Mouse (Mus musculus) adrenal gland, postnatal 0 days (tissue): ENCODE results near the gene 2210408I21Rik. TPM values are rescaled to one million over a fixed set of nuclear protein-coding genes. Genes with fewer than 3 reads are reported as not detected.

Experiments
- polyA plus RNA-seq: library from polyadenylated mRNA; unstranded; fragments of >200 nt; fragmentation: Nextera tagmentation; extraction: Ambion mirVana; gene quantifications from 2 replicates; pipeline ENCODE4 v1.2.1, GENCODE M21; 2015

2210408I21Rik gene
- 11.9 and 16.1 TPM in 2 replicates for polyA plus RNA-seq

GRCm38 (mm10) chr13:77134931-77135620 is at the start of gene 2210408I21Rik, which contains the start of gene Slf1:
2210408I21Rik (plus strand) TSS chr13:77135540.
Slf1 (minus strand) TSS chr13:77135473.

Other genes with a start within 250 kb of the 2210408I21Rik start
- 20.4 and 25.1 TPM in 2 replicates for gene Slf1, start 67 bp upstream of the 2210408I21Rik start, polyA plus RNA-seq